Mouse (Mus musculus) lung, postnatal 36 days (tissue): ENCODE results near the gene Nr2e3.
A peak's percentile ranks its signal among the peaks of the same experiment; 100 is the strongest.
"Not testable (repeated sequence)": the region's sequence is repeated elsewhere in the genome, so short reads cannot be mapped to it uniquely, and the experiment has no call there.

Experiments
- DNase-seq: peaks from one replicate; pipeline ENCODE4 v3.0.0; 2022; ENCODE audit warnings: mixed read lengths

Gene Nr2e3

GRCm38 (mm10) chr9:59949511-59949910 lies 10.9 kb downstream of the Nr2e3 start:
- DNase-seq, result no peak

DNA sequence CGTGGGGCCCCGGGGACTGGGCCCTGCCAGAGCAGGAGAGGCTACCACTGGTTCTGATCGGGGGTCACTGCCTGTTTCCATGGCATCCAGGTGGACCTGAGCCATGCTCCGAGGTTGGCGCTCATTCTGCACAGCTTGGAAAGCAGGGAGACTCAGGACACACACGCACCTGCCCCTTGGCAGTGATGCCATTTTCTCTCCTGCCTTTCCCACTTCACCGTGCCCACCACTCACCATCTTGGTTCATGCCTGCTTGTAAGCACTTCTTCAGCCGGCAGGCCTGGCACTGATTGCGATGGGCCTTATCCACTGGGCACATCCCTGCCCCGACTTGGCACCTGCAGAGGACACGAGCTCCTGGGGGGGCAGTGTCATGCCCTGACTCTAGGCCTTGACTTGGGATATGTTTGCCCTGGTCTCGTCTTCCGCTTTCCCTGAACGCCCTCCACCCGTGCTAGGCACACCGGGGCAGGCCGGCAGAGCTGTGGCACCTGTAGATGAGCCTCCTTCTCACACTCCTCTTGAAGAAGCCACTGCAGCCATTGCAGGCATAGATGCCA lies 11.7 kb downstream of the Nr2e3 start:
- DNase-seq, result no peak

DNA sequence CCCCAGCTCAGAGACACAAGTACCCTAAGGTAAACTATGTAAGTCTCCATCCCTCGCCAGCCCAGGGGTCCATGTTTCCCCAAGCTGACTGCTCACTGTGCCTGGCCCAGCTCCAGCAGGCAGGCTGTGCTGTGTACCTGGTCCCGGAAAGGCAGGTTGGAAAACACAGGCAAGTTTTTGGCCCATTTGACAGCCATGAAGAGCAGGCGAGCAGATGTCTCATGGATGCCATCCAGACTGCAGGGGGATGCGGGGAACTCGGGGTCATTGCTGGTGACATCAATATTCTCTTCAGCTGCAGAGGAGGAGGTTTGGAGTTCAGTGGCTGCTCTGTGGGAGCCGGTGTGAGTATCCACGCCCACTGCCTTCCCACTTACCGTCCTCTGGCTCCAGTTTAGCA lies 12.2 kb downstream of the Nr2e3 start:
- no peak for DNase-seq

GRCm38 (mm10) chr9:59947271-59947670 lies 13.2 kb downstream of the Nr2e3 start:
- DNase-seq, result no peak

GRCm38 (mm10) chr9:59945241-59945640 lies 15.2 kb downstream of the Nr2e3 start:
- DNase-seq, result no peak

- DNase-seq, result no peak
Observed at GRCm38 (mm10) chr9:59943826-59944225, 16.6 kb downstream of the Nr2e3 start.

- DNase-seq, result no peak
Observed at GRCm38 (mm10) chr9:59942501-59943085, 17.9 kb downstream of the Nr2e3 start.

GRCm38 (mm10) chr9:59941885-59942350 lies 18.5 kb downstream of the Nr2e3 start:
- DNase-seq, result no peak

- peak; percentile 23 for DNase-seq
Observed at GRCm38 (mm10) chr9:59940913-59941884, 19.3 kb downstream of the Nr2e3 start.

- no peak for DNase-seq
Observed at GRCm38 (mm10) chr9:59939691-59940090, 20.8 kb downstream of the Nr2e3 start.

DNA sequence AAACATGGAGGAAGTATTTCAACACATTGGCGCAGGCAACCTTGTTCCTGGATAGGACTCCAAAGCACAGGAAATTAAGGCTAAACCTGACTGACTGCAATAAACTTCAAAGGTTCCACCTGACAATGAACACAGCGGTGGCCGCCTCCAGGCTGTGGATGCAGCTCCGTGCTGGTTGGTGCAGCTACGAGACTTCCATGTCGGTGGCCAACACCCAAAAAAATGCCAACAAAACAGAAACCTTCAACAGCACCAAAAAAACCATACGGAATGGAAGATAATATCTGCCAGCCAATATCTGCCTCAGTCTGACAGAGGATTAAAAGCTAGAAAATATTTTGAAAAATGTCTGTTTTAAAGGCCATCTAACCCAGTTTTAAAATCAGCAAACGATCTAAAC lies 21.9 kb downstream of the Nr2e3 start:
- DNase-seq, result no peak

DNA sequence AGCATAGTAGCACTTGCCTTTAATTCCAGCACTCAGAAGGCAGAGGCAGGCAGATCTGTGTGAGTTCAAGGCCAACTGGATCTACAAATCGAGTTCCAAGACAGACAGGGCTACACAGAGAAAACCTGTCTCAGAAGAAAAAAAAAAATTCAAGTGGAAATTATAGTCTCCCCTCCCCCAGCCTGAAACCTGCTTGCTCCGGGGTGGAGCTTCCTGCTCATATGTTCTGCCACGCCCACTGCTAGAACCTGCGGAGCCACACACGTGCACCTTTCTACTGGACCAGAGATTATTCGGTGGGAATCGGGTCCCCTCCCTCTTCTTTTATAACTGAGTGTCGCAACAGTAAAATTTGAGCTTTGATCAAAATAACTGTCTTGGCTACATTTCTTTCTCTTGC lies 24.6 kb downstream of the Nr2e3 start:
- not testable (repeated sequence) for DNase-seq

DNA sequence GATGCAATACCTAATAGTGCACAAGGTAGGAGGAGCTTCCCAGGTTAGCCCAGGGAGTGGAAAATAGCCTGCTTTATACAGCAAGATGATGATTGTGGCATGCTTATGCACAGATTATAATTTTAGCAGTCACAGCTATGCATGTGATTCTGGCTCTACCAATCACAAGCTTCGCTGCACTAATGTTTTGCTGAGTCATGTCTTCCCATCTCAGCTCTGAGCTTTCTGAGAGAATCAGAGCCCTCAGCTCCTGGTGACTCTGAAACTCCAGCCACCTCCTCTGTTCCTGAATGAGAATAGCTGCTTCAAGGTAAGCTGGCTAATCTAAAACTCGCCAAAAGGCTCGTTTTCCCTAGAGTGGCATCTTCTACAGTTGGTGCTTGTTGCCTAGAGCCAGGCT lies 30.2 kb downstream of the Nr2e3 start:
- DNase-seq, result no peak

GRCm38 (mm10) chr9:59914761-59915160 lies 45.7 kb downstream of the Nr2e3 start:
- no peak for DNase-seq

DNA sequence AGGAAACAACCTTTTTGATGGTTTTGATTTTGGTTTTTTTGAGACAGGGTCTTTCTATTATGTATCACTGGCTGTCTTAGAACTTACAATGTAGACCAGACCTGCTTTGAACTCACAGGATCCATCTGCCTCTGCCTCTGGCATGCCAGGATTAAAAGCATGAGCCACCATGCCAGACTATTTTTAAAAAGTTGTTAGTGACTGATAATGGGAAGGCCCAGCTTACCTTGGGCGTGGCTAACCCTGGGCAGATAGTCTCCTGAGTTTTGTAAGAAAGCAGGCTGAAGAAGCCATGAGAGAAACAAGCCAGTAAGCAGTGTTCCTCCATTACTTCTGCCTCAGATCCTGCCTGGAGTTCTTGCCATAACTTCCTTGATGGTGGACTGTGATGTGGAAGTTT lies 57.1 kb downstream of the Nr2e3 start:
- no peak for DNase-seq
